Mouse (Mus musculus) heart, embryonic 14.5 days (tissue): ENCODE data around the gene Faxc. TPM values are rescaled to one million over a fixed set of nuclear protein-coding genes. Genes with fewer than 3 reads are reported as not detected.

Source experiments
- ATAC-seq: fragments of 200-750 bp; cut with Nextera tagmentation; 2 replicates; pipeline ENCODE4 v1.8.0; 2017; ENCODE audit warnings: low read depth, moderate TSS enrichment; ENCODE audit not compliant: insufficient number of reproducible peaks, insufficient read depth, low FRiP score
- H3K27ac ChIP-seq, 2 experiments: fragments of 200-500 bp in 1 of 2; fragments of 300-500 bp in 1 of 2; sonication (generic) in 1 of 2; replicated peaks in 1 of 2; 2 replicates each; pipeline ENCODE4 v1.5.1; 2012 to 2014; ENCODE audit warnings: low read depth in 2 of 2, low read length in 2 of 2, control low read depth in 1 of 2, mild to moderate bottlenecking in 1 of 2, mixed read lengths in 1 of 2; ENCODE audit not compliant: control insufficient read depth in 1 of 2, insufficient read depth in 1 of 2
- H3K27me3 ChIP-seq: fragments of 300-500 bp; sonication (generic); 2 replicates; pipeline ENCODE4 v1.6.1; 2014; ENCODE audit warnings: mild to moderate bottlenecking, low read length, control low read depth; ENCODE audit not compliant: control insufficient read depth, insufficient read depth
- H3K36me3 ChIP-seq: fragments of 300-500 bp; sonication (generic); 2 replicates; pipeline ENCODE4 v1.6.1; 2014; ENCODE audit warnings: mild to moderate bottlenecking, control low read depth, low read length, mixed read lengths; ENCODE audit not compliant: control insufficient read depth, insufficient read depth
- H3K4me1 ChIP-seq, 2 experiments: fragments of 200-500 bp in 1 of 2; fragments of 300-500 bp in 1 of 2; sonication (generic) in 1 of 2; 2 replicates each; pipeline ENCODE4 v1.6.1; 2012 to 2014; ENCODE audit warnings: low read length in 2 of 2, control low read depth in 1 of 2, mixed read lengths in 1 of 2; ENCODE audit not compliant: control insufficient read depth in 2 of 2, insufficient read depth in 2 of 2
- H3K4me2 ChIP-seq: fragments of 300-500 bp; sonication (generic); 2 replicates; pipeline ENCODE4 v1.6.1; 2014; ENCODE audit warnings: mild to moderate bottlenecking, low read length
- H3K4me3 ChIP-seq, 2 experiments: fragments of 200-500 bp in 1 of 2; fragments of 300-500 bp in 1 of 2; sonication (generic) in 1 of 2; 2 replicates each; pipeline ENCODE4 v1.5.1; 2012 to 2014; ENCODE audit warnings: low read length in 2 of 2, mild to moderate bottlenecking in 2 of 2, control low read depth in 1 of 2, low read depth in 1 of 2, moderate library complexity in 1 of 2; ENCODE audit not compliant: control insufficient read depth in 1 of 2, insufficient read depth in 1 of 2
- H3K9ac ChIP-seq: fragments of 300-500 bp; sonication (generic); 2 replicates; pipeline ENCODE4 v1.6.1; 2014; ENCODE audit warnings: mild to moderate bottlenecking, low read length
- H3K9me3 ChIP-seq: fragments of 300-500 bp; sonication (generic); 2 replicates; pipeline ENCODE4 v1.6.1; 2016; ENCODE audit warnings: low read length, control low read depth; ENCODE audit not compliant: control insufficient read depth
- WGBS: fragments of 180-500 bp; shearing (Covaris S2); extraction: QIAGEN DNeasy Blood & Tissue Kit; methylation state at CpG from one replicate; pipeline ENCODE4 v1.1.7; 2014; 5-methylcytosine and 5-hydroxymethylcytosine counted together
- polyA plus RNA-seq: library from polyadenylated mRNA; unstranded; fragments of >200 nt; fragmentation: Nextera tagmentation; extraction: Ambion mirVana; gene quantifications from 2 replicates; pipeline ENCODE4 v1.2.1, GENCODE M21; 2014

Faxc gene
- polyA plus RNA-seq, 1 experiment from 2014 or later: 4.1 TPM

- Histone ChIP-seq H3K4me3 (no peak overlapping the region), H3K27ac (no peak overlapping the region), H3K9me3 (no peaks in the 10 kb centered on the region), H3K4me2 (no peak overlapping the region), H3K36me3 (no peaks in the 10 kb centered on the region), H3K4me1 (no peaks in the 10 kb centered on the region), H3K27me3 (no peaks in the 10 kb centered on the region), H3K9ac (no peak overlapping the region)
- WGBS: 80% methylated on average over 2 of the region's 2 CpGs
- ATAC-seq: no peak
Observed at GRCm38 (mm10) chr4:22029951-22030350, 98.8 kb downstream of the Faxc start.

Other genes starting within 250 kb of the Faxc start
- not detected in 2 replicates for gene Prdm13, start 245.4 kb upstream of the Faxc start, polyA plus RNA-seq
- 24.2 and 29.5 TPM in 2 replicates for gene Ccnc, start 203.6 kb upstream of the Faxc start, polyA plus RNA-seq
- 6.9 and 11.2 TPM in 2 replicates for gene Usp45, start 164.2 kb upstream of the Faxc start, polyA plus RNA-seq
- gene Tstd3, start 164.1 kb upstream of the Faxc start, polyA plus RNA-seq: 18.5 and 19.1 TPM in 2 replicates
- 85.3 and 86.0 TPM in 2 replicates for gene Pnisr, start 83.7 kb upstream of the Faxc start, polyA plus RNA-seq
- gene Coq3, start 51.7 kb upstream of the Faxc start, polyA plus RNA-seq: 20.2 and 21.0 TPM in 2 replicates